Mouse (Mus musculus): ENCODE measurements at regions not wholly inside any gene's neighbourhood (a gene's known extent, or its start where the extent isn't known, plus 50 kb on each side); places are given as distances from the start of the nearest gene placed in this dataset.
A peak's percentile ranks its signal among the peaks of the same experiment; 100 is the strongest.

DNA sequence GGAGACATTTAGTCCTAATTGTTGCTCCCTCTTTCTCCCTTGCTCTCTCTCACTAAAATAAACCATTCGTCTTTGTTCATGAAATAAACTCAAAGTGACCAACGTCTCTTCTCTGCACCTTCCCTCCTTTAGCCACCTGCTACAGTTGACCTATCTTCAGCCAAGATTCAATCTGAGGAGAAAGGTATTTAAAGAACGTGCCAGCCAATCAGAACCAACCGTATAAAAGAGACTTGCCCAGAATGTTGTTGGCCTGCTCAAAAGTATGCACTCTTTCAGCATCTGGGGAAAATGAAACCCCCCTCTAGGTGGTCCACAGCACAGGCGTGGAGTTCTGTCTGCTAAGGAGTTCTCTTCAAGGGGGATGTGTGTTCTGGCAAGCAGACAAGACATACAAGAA lies 60.0 kb upstream of the Fer start:
- no peak for TF ChIP-seq POLR2A (IDR thresholded peaks at IDR 0.05; ENCODE audit: borderline replicate concordance, extremely low read depth, insufficient read depth, insufficient read length, poor library complexity, severe bottlenecking)
- no peak for TF ChIP-seq CTCF (IDR thresholded peaks at IDR 0.05; ENCODE audit: borderline replicate concordance, extremely low read depth, insufficient read depth, insufficient read length)
- peak; percentile 8 for DNase-seq (ENCODE audit: low read depth)

DNA sequence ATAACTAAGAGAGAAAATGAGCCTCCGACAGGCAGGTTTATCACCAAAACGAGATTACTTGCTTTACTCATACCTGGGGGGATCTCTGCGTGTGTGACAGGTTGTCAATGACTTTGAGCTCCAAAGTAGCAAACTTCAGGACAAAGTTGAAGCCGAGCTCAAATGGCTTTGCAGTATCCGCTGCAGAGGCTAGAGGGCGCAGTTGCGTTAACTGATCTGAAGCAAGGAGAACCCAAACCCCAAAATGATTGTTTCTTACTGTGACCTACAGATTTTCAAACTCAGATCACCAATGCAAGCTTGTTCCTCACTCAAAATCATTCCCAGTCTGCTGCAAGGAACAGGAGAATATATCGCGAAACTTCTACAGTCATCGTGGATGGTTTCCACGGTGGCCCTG lies 59.3 kb upstream of the Fer start:
- DNase-seq (ENCODE audit: low read depth), result peak; percentile 85
- peak; percentile 83 for TF ChIP-seq CTCF (IDR thresholded peaks at IDR 0.05; ENCODE audit: borderline replicate concordance, extremely low read depth, insufficient read depth, insufficient read length)
- no peak for TF ChIP-seq POLR2A (IDR thresholded peaks at IDR 0.05; ENCODE audit: borderline replicate concordance, extremely low read depth, insufficient read depth, insufficient read length, poor library complexity, severe bottlenecking)

GRCm38 (mm10) chr17:63804416-63804815 lies 58.4 kb upstream of the Fer start:
- TF ChIP-seq POLR2A (IDR thresholded peaks at IDR 0.05; ENCODE audit: borderline replicate concordance, extremely low read depth, insufficient read depth, insufficient read length, poor library complexity, severe bottlenecking) (no peak), CTCF (IDR thresholded peaks at IDR 0.05; ENCODE audit: borderline replicate concordance, extremely low read depth, insufficient read depth, insufficient read length) (no peak)
- DNase-seq (ENCODE audit: low read depth), result no peak

DNA sequence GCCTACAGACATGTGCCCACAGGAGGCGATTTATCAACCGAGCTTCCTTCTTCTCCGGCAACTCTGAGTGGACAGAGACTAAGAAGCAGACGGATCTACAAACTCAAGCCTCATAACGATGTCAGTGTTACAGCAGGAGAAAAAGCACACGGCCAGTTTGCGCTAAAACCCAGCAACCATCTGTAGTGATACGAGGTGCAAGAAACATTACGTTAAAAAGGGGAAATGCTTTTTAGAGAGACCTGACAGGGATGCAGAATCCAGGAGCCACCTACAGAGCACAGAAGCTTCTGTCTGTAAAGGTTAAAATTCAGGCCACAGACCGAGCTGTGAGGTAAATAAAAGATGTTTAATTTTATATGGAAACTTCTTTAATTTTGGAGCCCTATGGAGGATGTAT lies 56.5 kb upstream of the Fer start:
- DNase-seq (ENCODE audit: low read depth), result peak; percentile 37
- no peak for TF ChIP-seq POLR2A (IDR thresholded peaks at IDR 0.05; ENCODE audit: borderline replicate concordance, extremely low read depth, insufficient read depth, insufficient read length, poor library complexity, severe bottlenecking)
- TF ChIP-seq CTCF (IDR thresholded peaks at IDR 0.05; ENCODE audit: borderline replicate concordance, extremely low read depth, insufficient read depth, insufficient read length), result no peak

- TF ChIP-seq CTCF (IDR thresholded peaks at IDR 0.05; ENCODE audit: borderline replicate concordance, extremely low read depth, insufficient read depth, insufficient read length), result no peak
- no peak for TF ChIP-seq POLR2A (IDR thresholded peaks at IDR 0.05; ENCODE audit: borderline replicate concordance, extremely low read depth, insufficient read depth, insufficient read length, poor library complexity, severe bottlenecking)
- DNase-seq (ENCODE audit: low read depth), result peak; percentile 94
Observed at GRCm38 (mm10) chr17:63807590-63808228, 55.2 kb upstream of the Fer start.

DNA sequence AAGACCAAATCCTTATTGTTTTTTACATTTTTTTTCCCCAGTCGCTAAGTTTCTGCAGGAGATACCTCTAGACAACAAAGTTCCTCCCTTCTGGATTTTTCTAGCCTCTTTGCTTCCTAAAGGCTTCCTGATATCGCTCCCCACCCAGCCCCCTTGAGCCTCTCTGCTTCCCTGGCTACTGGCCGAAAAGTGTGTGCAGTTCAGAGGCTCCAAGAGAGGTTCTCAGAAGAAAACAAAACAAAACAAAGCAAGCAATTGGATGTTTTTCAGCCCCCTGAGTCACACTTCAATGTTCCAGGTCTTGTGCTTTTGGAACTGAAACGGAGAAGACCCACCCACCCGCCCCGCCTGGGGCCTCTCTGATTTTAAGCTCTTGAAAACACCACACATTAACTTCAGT lies 54.1 kb upstream of the Fer start:
- DNase-seq (ENCODE audit: low read depth), result peak; percentile 85
- TF ChIP-seq POLR2A (IDR thresholded peaks at IDR 0.05; ENCODE audit: borderline replicate concordance, extremely low read depth, insufficient read depth, insufficient read length, poor library complexity, severe bottlenecking) (no peak), CTCF (IDR thresholded peaks at IDR 0.05; ENCODE audit: borderline replicate concordance, extremely low read depth, insufficient read depth, insufficient read length) (no peak)

DNA sequence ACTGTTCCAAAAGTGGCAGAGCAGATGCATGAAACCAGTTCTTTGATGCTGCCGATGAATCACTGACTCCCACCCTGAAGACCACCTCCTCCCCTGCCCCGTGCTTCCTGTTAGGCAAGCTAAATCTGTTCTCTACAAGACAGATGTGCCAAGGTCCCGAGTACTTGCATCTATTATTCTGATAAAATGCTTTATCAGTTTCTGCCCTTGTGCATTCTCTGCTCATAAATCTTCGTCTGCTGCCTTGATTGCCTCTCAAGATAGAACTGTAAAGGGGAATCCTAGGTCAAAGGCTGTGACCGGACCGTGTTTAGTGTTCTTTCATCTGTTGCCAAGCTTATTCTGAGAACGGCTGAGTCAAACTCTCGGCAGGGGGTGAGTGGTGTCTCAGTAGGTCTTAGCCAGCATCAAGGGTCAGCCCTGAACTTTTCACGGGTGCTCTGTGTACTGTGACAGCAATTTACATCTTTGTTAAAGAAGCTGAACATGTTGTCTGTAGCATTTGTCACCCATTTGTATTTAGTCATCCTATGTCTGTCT lies 51.5 kb upstream of the Fer start:
- no peak for DNase-seq (ENCODE audit: low read depth)
- no peak for TF ChIP-seq POLR2A (IDR thresholded peaks at IDR 0.05; ENCODE audit: borderline replicate concordance, extremely low read depth, insufficient read depth, insufficient read length, poor library complexity, severe bottlenecking)
- TF ChIP-seq CTCF (IDR thresholded peaks at IDR 0.05; ENCODE audit: borderline replicate concordance, extremely low read depth, insufficient read depth, insufficient read length), result no peak

GRCm38 (mm10) chr17:63812586-63812985 lies 50.3 kb upstream of the Fer start:
- peak; percentile 70 for DNase-seq (ENCODE audit: low read depth)
- no peak for TF ChIP-seq POLR2A (IDR thresholded peaks at IDR 0.05; ENCODE audit: borderline replicate concordance, extremely low read depth, insufficient read depth, insufficient read length, poor library complexity, severe bottlenecking)
- TF ChIP-seq CTCF (IDR thresholded peaks at IDR 0.05; ENCODE audit: borderline replicate concordance, extremely low read depth, insufficient read depth, insufficient read length), result no peak

Measured in brain, embryonic 14.5 days (tissue).